Mouse (Mus musculus) embryonic facial prominence, embryonic 14.5 days (tissue): ENCODE data around the gene Ndufb10. TPM values are rescaled to one million over a fixed set of nuclear protein-coding genes. Genes with fewer than 3 reads are reported as not detected.

Experiments used
- ATAC-seq: fragments of 200-750 bp; cut with Nextera tagmentation; 2 replicates; pipeline ENCODE4 v1.8.0; 2017; ENCODE audit warnings: low read depth, moderate number of reproducible peaks, moderate TSS enrichment
- DNase-seq: peaks from one replicate; pipeline ENCODE4 v3.0.0-alpha.2; 2015; ENCODE audit warnings: low spot score
- H3K27ac ChIP-seq: fragments of 300-500 bp; sonication (generic); replicated peaks from 2 replicates; pipeline ENCODE4 v1.5.1; 2014; ENCODE audit warnings: low read depth, mild to moderate bottlenecking, low read length, moderate library complexity
- H3K27me3 ChIP-seq: fragments of 300-500 bp; sonication (generic); replicated peaks from 2 replicates; pipeline ENCODE4 v1.6.1; 2014; ENCODE audit warnings: low read length; ENCODE audit not compliant: control insufficient read depth, insufficient read depth
- H3K36me3 ChIP-seq: fragments of 300-500 bp; sonication (generic); 2 replicates; pipeline ENCODE4 v1.6.1; 2014; ENCODE audit warnings: low read length, mixed read lengths; ENCODE audit not compliant: control insufficient read depth, insufficient read depth
- H3K4me1 ChIP-seq: fragments of 300-500 bp; sonication (generic); 2 replicates; pipeline ENCODE4 v1.6.1; 2014; ENCODE audit warnings: antibody characterized with exemption, low read length; ENCODE audit not compliant: control insufficient read depth, insufficient read depth
- H3K4me2 ChIP-seq: fragments of 300-500 bp; sonication (generic); 2 replicates; pipeline ENCODE4 v1.6.1; 2014; ENCODE audit warnings: low read depth, mild to moderate bottlenecking, low read length, moderate library complexity, mixed read lengths
- H3K4me3 ChIP-seq: fragments of 300-500 bp; sonication (generic); 2 replicates; pipeline ENCODE4 v1.5.1; 2014; ENCODE audit warnings: low read depth, mild to moderate bottlenecking, low read length
- H3K9ac ChIP-seq: fragments of 300-500 bp; sonication (generic); 2 replicates; pipeline ENCODE4 v1.6.1; 2014; ENCODE audit warnings: low read depth, mild to moderate bottlenecking, low read length, moderate library complexity, mixed read lengths
- H3K9me3 ChIP-seq: fragments of 300-500 bp; sonication (generic); 2 replicates; pipeline ENCODE4 v1.6.1; 2016; ENCODE audit warnings: low read length; ENCODE audit not compliant: control insufficient read depth
- WGBS: fragments of 180-500 bp; shearing (Covaris S2); extraction: QIAGEN DNeasy Blood & Tissue Kit; methylation state at CpG from one replicate; pipeline ENCODE4 v1.1.7; 2014; 5-methylcytosine and 5-hydroxymethylcytosine counted together
- polyA plus RNA-seq: library from polyadenylated mRNA; unstranded; fragments of >200 nt; fragmentation: Nextera tagmentation; extraction: Ambion mirVana; gene quantifications from 2 replicates; pipeline ENCODE4 v1.2.1, GENCODE M21; 2014

Gene Ndufb10
- polyA plus RNA-seq, 1 experiment from 2014 or later = 267 TPM

DNA sequence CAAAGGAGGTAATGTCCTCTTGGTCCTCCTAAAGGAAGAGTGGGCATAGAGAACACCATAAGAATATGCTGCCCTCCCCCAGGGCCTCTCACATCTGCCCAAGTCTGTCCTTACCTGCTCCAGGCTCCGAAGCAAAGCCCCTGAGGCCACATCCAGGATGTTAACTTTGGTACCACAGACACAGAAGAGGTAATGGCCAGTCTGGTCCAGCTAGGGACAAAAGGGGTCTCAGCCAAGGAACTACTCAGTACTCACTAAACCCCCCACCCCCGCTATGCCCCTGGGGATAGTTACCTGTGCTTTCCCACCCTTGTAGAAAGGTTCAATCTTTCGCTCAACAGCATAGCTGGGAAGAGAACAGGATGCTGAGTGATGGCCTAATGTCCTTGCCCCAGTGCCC lies 18.5 kb downstream of the Ndufb10 start:
- H3K4me2 ChIP-seq = no peak overlapping the region
- DNase-seq (no peak), ATAC-seq (no peak)
- H3K4me3 ChIP-seq = no peak overlapping the region
- no peaks in the 10 kb centered on the region for H3K9me3 ChIP-seq
- no peaks in the 10 kb centered on the region for H3K27me3 ChIP-seq
- WGBS = 92% methylated on average over 3 of the region's 3 CpGs
- no peak overlapping the region for H3K9ac ChIP-seq
- peaks cover 37% of the 10 kb centered on the region for H3K36me3 ChIP-seq
- no peak overlapping the region for H3K27ac ChIP-seq
- no peaks in the 10 kb centered on the region; the same call in 1 of the 2 replicates for H3K4me1 ChIP-seq

- no peaks in the 10 kb centered on the region for H3K9me3 ChIP-seq
- H3K27ac ChIP-seq = no peak overlapping the region
- H3K4me3 ChIP-seq = no peak overlapping the region
- no peak for DNase-seq
- no peak overlapping the region for H3K4me2 ChIP-seq
- ATAC-seq = no peak
- H3K4me1 ChIP-seq = peaks cover 11% of the 10 kb centered on the region
- H3K27me3 ChIP-seq = no peaks in the 10 kb centered on the region
- H3K36me3 ChIP-seq = peaks cover 53% of the 10 kb centered on the region
- WGBS = 94% methylated on average over 9 of the region's 9 CpGs
- H3K9ac ChIP-seq = no peak overlapping the region; the same call in 1 of the 2 replicates
Measured at GRCm38 (mm10) chr17:24701251-24701650, 23.0 kb downstream of the Ndufb10 start.

DNA sequence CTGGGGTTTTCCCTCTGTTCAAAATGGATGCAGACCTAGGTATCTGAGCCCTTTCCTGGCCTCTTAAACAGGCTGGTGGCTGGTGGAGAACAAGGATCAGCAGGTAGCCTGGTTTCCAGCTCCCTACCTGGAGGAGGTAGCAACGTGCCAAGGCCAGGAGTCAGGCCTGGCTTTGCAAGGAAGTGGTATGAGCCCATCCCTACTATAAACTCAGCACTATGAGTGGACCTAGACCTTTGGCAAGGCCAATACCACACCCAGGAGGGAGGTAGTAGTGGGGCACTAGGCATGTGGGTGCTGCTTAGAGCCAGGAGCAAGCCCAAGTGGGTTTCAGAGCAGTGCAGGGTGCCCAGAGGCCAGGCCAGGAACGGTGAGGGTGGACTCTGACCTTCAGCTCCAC lies 24.8 kb downstream of the Ndufb10 start:
- Histone ChIP-seq H3K27me3 (no peaks in the 10 kb centered on the region), H3K9ac (no peak overlapping the region), H3K4me3 (no peak overlapping the region), H3K36me3 (peaks cover 44% of the 10 kb centered on the region), H3K4me2 (no peak overlapping the region), H3K27ac (no peak overlapping the region), H3K9me3 (no peaks in the 10 kb centered on the region), H3K4me1 (peaks cover 16% of the 10 kb centered on the region)
- WGBS = 75% methylated on average over 2 of the region's 2 CpGs
- ATAC-seq (no peak), DNase-seq (no peak)

DNA sequence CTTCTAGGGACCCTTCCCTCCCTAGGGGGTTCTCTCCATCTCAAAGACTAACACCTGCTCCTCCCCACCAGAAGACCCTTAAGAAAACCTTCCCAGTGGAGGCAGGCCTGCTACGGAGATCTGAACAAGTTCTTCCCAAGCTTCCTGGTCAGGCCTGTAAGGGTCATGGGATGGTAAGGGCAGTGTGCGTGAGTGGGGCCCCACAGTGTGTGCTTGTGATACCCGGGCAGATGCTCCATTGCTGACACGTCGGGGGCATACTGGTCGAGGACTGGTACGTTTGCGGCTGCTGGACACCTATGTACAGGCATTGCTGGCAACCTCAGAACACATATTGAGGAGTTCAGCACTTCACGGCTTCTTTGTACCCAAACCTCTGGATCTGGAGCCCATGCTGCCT lies 25.6 kb downstream of the Ndufb10 start:
- WGBS = 72% methylated on average over 9 of the region's 9 CpGs
- no peak for ATAC-seq
- no peak overlapping the region for H3K4me3 ChIP-seq
- peaks cover 41% of the 10 kb centered on the region for H3K36me3 ChIP-seq
- peaks cover 16% of the 10 kb centered on the region for H3K4me1 ChIP-seq
- DNase-seq = no peak
- H3K9ac ChIP-seq = 0 out of 2 replicates have a peak overlapping the region, but pooled peaks have one; percentile 40
- no peaks in the 10 kb centered on the region for H3K9me3 ChIP-seq
- no peaks in the 10 kb centered on the region for H3K27me3 ChIP-seq
- H3K4me2 ChIP-seq = peak overlapping the region; percentile 26; the same call in 1 of the 2 replicates
- 0 out of 2 replicates have a peak overlapping the region, but pooled peaks have one; percentile 6 for H3K27ac ChIP-seq

DNA sequence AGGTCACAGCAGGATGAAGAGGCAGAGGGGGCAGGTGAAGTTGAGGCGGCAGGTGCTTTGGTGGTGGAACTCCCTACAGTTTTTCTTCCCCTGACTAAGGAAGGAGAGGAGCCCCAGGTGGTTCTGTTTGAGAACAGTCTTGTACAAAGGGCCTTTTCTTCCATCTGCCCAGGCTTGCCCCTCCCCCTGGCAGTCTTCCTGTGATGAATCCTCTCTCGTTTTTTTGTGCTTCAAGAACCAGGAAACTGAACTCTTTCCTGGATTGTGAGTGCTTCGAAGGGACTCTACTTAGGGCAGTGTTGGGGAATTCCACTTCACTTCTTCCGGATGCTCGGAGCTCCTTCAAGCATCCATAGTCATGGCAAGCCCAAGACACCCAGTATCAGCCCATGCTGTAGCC lies 26.3 kb downstream of the Ndufb10 start:
- ATAC-seq (no peak), DNase-seq (peak; percentile 57)
- WGBS = 13% methylated on average over 4 of the region's 5 CpGs
- Histone ChIP-seq H3K9me3 (no peaks in the 10 kb centered on the region), H3K36me3 (peaks cover 44% of the 10 kb centered on the region), H3K4me3 (no peak overlapping the region), H3K9ac (no peak overlapping the region), H3K27me3 (no peaks in the 10 kb centered on the region), H3K4me2 (peak overlapping the region; percentile 26; the same call in 1 of the 2 replicates), H3K4me1 (peaks cover 16% of the 10 kb centered on the region), H3K27ac (0 out of 2 replicates have a peak overlapping the region, but pooled peaks have one; percentile 6)

DNA sequence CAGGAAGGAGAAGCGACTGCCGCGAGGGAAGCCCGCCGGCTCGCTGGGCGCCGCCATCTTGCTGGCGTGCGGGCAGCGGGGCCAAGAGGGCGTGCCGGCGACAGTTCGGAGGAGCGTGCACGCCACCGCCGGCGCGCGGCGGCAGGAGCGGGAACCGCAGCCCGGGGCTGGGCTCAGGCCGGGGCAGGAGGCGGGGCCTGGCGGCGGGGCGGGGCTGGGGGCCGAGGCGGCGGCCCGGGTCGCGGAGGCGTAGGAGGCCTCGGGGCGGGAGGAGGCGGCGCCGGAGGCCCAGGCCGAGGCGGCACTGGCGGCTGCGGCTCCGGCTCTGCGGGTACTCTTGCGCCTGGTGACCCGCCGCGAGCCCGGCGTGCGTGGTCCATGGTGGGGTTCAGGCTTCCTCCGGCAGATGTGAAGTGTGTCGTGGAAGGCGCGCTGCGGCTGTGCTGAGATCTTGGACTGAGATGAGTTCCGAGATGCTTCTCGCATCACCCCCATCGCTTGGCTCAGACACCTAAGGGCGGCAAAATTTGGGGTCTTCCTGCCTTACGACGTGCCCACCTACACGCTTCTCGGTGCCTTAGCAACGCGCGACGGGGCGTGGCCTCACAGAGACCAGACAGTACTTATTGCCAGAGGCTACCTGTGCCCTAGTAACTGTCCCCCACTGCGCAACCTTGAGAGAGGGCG lies 28.1 kb downstream of the Ndufb10 start, which contains the start of the genes Gfer and Noxo1:
TSS of gene Gfer (minus strand) at position 146 of the 687 bp plus-strand sequence.
TSS of gene Noxo1 (plus strand) at position 224 of the 687 bp plus-strand sequence.
- WGBS = 1% methylated on average over 14 of the region's 76 CpGs

DNA sequence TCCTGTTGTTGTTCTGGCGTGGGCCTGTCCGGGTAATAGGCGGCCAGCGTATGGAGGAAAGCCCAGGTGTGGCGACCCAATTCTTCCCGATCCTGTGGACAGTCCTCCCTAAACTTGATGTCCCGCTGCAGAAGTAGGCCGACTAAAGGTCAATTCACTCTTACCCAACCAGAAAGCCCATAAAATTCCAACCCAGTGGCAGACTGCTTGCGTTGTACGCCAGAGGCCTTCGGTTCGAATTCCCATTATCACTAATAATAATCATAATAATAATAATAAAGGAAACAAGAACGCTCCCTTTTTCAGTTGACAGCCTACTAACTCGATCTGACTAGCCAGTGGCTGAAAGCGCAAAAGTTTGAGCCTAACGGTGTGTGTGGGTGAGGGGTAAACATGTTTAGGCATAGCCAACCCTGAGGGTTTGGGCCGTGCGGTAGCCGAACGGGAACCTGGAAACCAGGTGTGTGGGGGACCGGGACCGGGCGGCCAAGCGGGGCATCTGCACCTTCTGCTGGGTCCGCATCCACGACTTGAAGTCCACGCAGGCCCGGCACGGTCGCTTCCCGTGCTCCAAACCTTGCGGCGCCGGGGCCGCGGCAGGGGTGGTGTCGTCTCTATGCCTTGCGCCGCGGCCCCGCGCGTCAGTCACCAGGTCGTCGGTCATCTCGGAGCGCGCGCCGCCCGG lies 28.8 kb downstream of the Ndufb10 start:
- no peak for DNase-seq
- Histone ChIP-seq H3K9me3 (no peaks in the 10 kb centered on the region), H3K4me2 (peak overlapping the region; percentile 88), H3K4me3 (peak overlapping the region; percentile 76), H3K4me1 (peaks cover 16% of the 10 kb centered on the region), H3K27ac (peak overlapping the region; percentile 78), H3K27me3 (peaks cover 5% of the 10 kb centered on the region), H3K36me3 (peaks cover 31% of the 10 kb centered on the region), H3K9ac (peak overlapping the region; percentile 84)
- no peak; the same call in 1 of the 2 replicates for ATAC-seq
- 8% methylated on average over 36 of the region's 51 CpGs for WGBS

More for the DNA sequence above, 28.1 kb downstream of the Ndufb10 start, which contains the start of the genes Gfer and Noxo1:
- Histone ChIP-seq H3K9me3 (no peaks in the 10 kb centered on the region), H3K36me3 (peaks cover 38% of the 10 kb centered on the region), H3K27me3 (no peaks in the 10 kb centered on the region), H3K4me2 (peak within 1 kb of the TSS; percentile 88), H3K9ac (peak within 1 kb of the TSS; percentile 84), H3K4me1 (peaks cover 16% of the 10 kb centered on the region), H3K27ac (peak within 1 kb of the TSS; percentile 78), H3K4me3 (peak within 1 kb of the TSS; percentile 76)
- ATAC-seq (peak; percentile 95), DNase-seq (peak; percentile 92)

- ATAC-seq (no peak), DNase-seq (no peak)
- Histone ChIP-seq H3K4me3 (no peak overlapping the region), H3K4me2 (no peak overlapping the region), H3K9me3 (no peaks in the 10 kb centered on the region), H3K27ac (no peak overlapping the region), H3K4me1 (peaks cover 15% of the 10 kb centered on the region), H3K36me3 (peaks cover 19% of the 10 kb centered on the region), H3K9ac (no peak overlapping the region), H3K27me3 (peaks cover 36% of the 10 kb centered on the region)
- WGBS = 91% methylated on average over 5 of the region's 5 CpGs
Measured at GRCm38 (mm10) chr17:24692385-24692784, 31.9 kb downstream of the Ndufb10 start.
